Mouse (Mus musculus) C2C12 (cell line): ENCODE measurements around the gene Gpr21.

ENCODE experiments used
- CEBPB ChIP-seq: IDR thresholded peaks from one replicate; pipeline ENCODE4 v1.6.1; 2011; ENCODE audit warnings: low read depth, mild to moderate bottlenecking, control low read depth, moderate library complexity
- CTCF ChIP-seq: IDR thresholded peaks from one replicate; pipeline ENCODE4 v1.5.1; 2011; ENCODE audit not compliant: control insufficient read depth, insufficient read depth, insufficient read length
- FOSL1 ChIP-seq: IDR thresholded peaks from one replicate; pipeline ENCODE4 v1.8.0; 2011; ENCODE audit warnings: mild to moderate bottlenecking, low read length; ENCODE audit not compliant: poor library complexity, insufficient read depth, severe bottlenecking
- MYOD1 ChIP-seq: IDR thresholded peaks from one replicate; pipeline ENCODE4 v1.6.1; 2011; ENCODE audit warnings: low read depth; ENCODE audit not compliant: control insufficient read depth, insufficient read length
- USF1 ChIP-seq: IDR thresholded peaks from one replicate; pipeline ENCODE4 v1.6.1; 2011; ENCODE audit warnings: low read depth, mild to moderate bottlenecking, control low read depth, moderate library complexity

- TF ChIP-seq FOSL1 = no peak
- TF ChIP-seq USF1 = no peak
- TF ChIP-seq CTCF = no peak
- no peak for TF ChIP-seq MYOD1
- no peak for TF ChIP-seq CEBPB
These were observed 3.1 kb downstream of the Gpr21 start for GRCm38 (mm10) chr2:37519286-37519640.
